Mouse (Mus musculus) kidney, postnatal 0 days (tissue): ENCODE measurements around the gene Cds1. TPM values are rescaled to one million over a fixed set of nuclear protein-coding genes. Genes with fewer than 3 reads are reported as not detected.
A peak's percentile ranks its signal among the peaks of the same experiment; 100 is the strongest.

ENCODE experiments used
- ATAC-seq: fragments of 200-750 bp; cut with Nextera tagmentation; replicated peaks from 2 replicates; pipeline ENCODE4 v1.8.0; 2017; ENCODE audit warnings: low read depth, moderate number of reproducible peaks, moderate TSS enrichment, moderate library complexity; ENCODE audit not compliant: low FRiP score
- DNase-seq: peaks from one replicate; pipeline ENCODE4 v3.0.0-alpha.2; 2016; ENCODE audit warnings: low spot score
- H3K27ac ChIP-seq: fragments of 300-500 bp; sonication (generic); 2 replicates; pipeline ENCODE4 v1.5.1; 2014; ENCODE audit warnings: mild to moderate bottlenecking
- H3K27me3 ChIP-seq: fragments of 300-500 bp; sonication (generic); 2 replicates; pipeline ENCODE4 v1.6.1; 2014; ENCODE audit warnings: low read length, mixed read lengths; ENCODE audit not compliant: insufficient read depth
- H3K36me3 ChIP-seq: fragments of 300-500 bp; sonication (generic); 2 replicates; pipeline ENCODE4 v1.6.1; 2014; ENCODE audit warnings: low read length, mixed read lengths; ENCODE audit not compliant: insufficient read depth
- H3K4me1 ChIP-seq: fragments of 300-500 bp; sonication (generic); replicated peaks from 2 replicates; pipeline ENCODE4 v1.6.1; 2014; ENCODE audit warnings: antibody characterized with exemption, low read length, mixed read lengths; ENCODE audit not compliant: insufficient read depth
- H3K4me2 ChIP-seq: fragments of 300-500 bp; sonication (generic); 2 replicates; pipeline ENCODE4 v1.6.1; 2014; ENCODE audit warnings: mild to moderate bottlenecking, low read length, moderate library complexity, mixed read lengths
- H3K4me3 ChIP-seq: fragments of 300-500 bp; sonication (generic); replicated peaks from 2 replicates; pipeline ENCODE4 v1.5.1; 2014; ENCODE audit warnings: low read depth, low read length
- H3K9ac ChIP-seq: fragments of 300-500 bp; sonication (generic); 2 replicates; pipeline ENCODE4 v1.6.1; 2014; ENCODE audit warnings: low read depth, low read length
- H3K9me3 ChIP-seq: fragments of 300-500 bp; sonication (generic); replicated peaks from 2 replicates; pipeline ENCODE4 v1.6.1; 2016; ENCODE audit warnings: low read length, inconsistent platforms, mixed read lengths
- CTCF ChIP-seq: IDR thresholded peaks from 2 replicates; pipeline ENCODE4 v1.5.1; 2016; ENCODE audit warnings: antibody characterized with exemption, low read depth, mild to moderate bottlenecking, moderate library complexity
- WGBS: fragments of 180-500 bp; shearing (Covaris S2); extraction: QIAGEN DNeasy Blood & Tissue Kit; methylation state at CpG from one replicate; pipeline ENCODE4 v1.1.7; 2014; 5-methylcytosine and 5-hydroxymethylcytosine counted together
- polyA plus RNA-seq: library from polyadenylated mRNA; unstranded; fragments of >200 nt; fragmentation: Nextera tagmentation; extraction: Ambion mirVana; gene quantifications from 2 replicates; pipeline ENCODE4 v1.2.1, GENCODE M21; 2015

Cds1 gene
- polyA plus RNA-seq, 1 experiment from 2014 or later: 25.7 TPM

- Histone ChIP-seq H3K27me3 (no peaks in the 10 kb centered on the region), H3K27ac (peak overlapping the region; percentile 83), H3K4me2 (no peak overlapping the region), H3K4me1 (peaks cover 16% of the 10 kb centered on the region; the same call in 1 of the 2 replicates), H3K9ac (no peak overlapping the region), H3K9me3 (no peaks in the 10 kb centered on the region), H3K4me3 (no peak overlapping the region), H3K36me3 (no peaks in the 10 kb centered on the region)
- DNase-seq (peak; percentile 18), ATAC-seq (peak; percentile 47)
- 53% methylated on average over 17 of the region's 17 CpGs for whole genome bisulfite sequencing
- TF ChIP-seq CTCF: no peak
Observed at GRCm38 (mm10) chr5:101821491-101822310, 56.8 kb downstream of the Cds1 start.

GRCm38 (mm10) chr5:101822311-101822670, 57.4 kb downstream of the Cds1 start:
- Histone ChIP-seq H3K9ac (no peak overlapping the region), H3K9me3 (no peaks in the 10 kb centered on the region), H3K27me3 (no peaks in the 10 kb centered on the region), H3K36me3 (no peaks in the 10 kb centered on the region), H3K4me2 (no peak overlapping the region), H3K4me1 (peaks cover 13% of the 10 kb centered on the region; the same call in 1 of the 2 replicates), H3K4me3 (no peak overlapping the region), H3K27ac (peak overlapping the region; percentile 83)
- ATAC-seq (no peak), DNase-seq (no peak)
- TF ChIP-seq CTCF: no peak
- WGBS: 47% methylated on average over 6 of the region's 6 CpGs

- DNase-seq: no peak
- 46% methylated on average over 13 of the region's 13 CpGs for WGBS
- Histone ChIP-seq H3K4me3 (no peak overlapping the region), H3K27me3 (no peaks in the 10 kb centered on the region), H3K9ac (no peak overlapping the region), H3K4me2 (no peak overlapping the region), H3K27ac (no peak overlapping the region), H3K9me3 (no peaks in the 10 kb centered on the region), H3K4me1 (peaks cover 7% of the 10 kb centered on the region; the same call in 1 of the 2 replicates), H3K36me3 (no peaks in the 10 kb centered on the region)
- no peak for TF ChIP-seq CTCF
- ATAC-seq: no peak
Observed at GRCm38 (mm10) chr5:101825111-101825911, 60.4 kb downstream of the Cds1 start.

- H3K9me3 ChIP-seq: no peaks in the 10 kb centered on the region
- no peaks in the 10 kb centered on the region for H3K36me3 ChIP-seq
- no peaks in the 10 kb centered on the region for H3K27me3 ChIP-seq
- H3K4me1 ChIP-seq: peaks cover 7% of the 10 kb centered on the region; the same call in 1 of the 2 replicates
- DNase-seq (peak; percentile 65), ATAC-seq (peak; percentile 57)
- TF ChIP-seq CTCF: no peak
- 8% methylated on average over 15 of the region's 15 CpGs for WGBS
- no peak overlapping the region for H3K4me3 ChIP-seq
- peak overlapping the region; percentile 33 for H3K4me2 ChIP-seq
- H3K9ac ChIP-seq: no peak overlapping the region
- H3K27ac ChIP-seq: no peak overlapping the region
Observed at GRCm38 (mm10) chr5:101826531-101826970, 61.6 kb downstream of the Cds1 start.

GRCm38 (mm10) chr5:101827477-101827876, 62.5 kb downstream of the Cds1 start:
- Histone ChIP-seq H3K9me3 (no peaks in the 10 kb centered on the region), H3K36me3 (no peaks in the 10 kb centered on the region), H3K27ac (no peak overlapping the region), H3K4me2 (no peak overlapping the region), H3K27me3 (no peaks in the 10 kb centered on the region), H3K4me1 (peaks cover under 1% of the 10 kb centered on the region; the same call in 1 of the 2 replicates), H3K9ac (no peak overlapping the region), H3K4me3 (no peak overlapping the region)
- 36% methylated on average over 12 of the region's 12 CpGs for WGBS
- no peak for DNase-seq
- no peak for TF ChIP-seq CTCF
- ATAC-seq: no peak

- Histone ChIP-seq H3K27ac (no peak overlapping the region), H3K27me3 (no peaks in the 10 kb centered on the region), H3K4me1 (no peaks in the 10 kb centered on the region; the same call in 1 of the 2 replicates), H3K9ac (no peak overlapping the region), H3K36me3 (peaks cover 5% of the 10 kb centered on the region; the same call in 1 of the 2 replicates), H3K4me3 (no peak overlapping the region), H3K4me2 (no peak overlapping the region), H3K9me3 (no peaks in the 10 kb centered on the region)
- TF ChIP-seq CTCF: no peak
- no peak for ATAC-seq
- 89% methylated on average over 3 of the region's 3 CpGs for WGBS
- DNase-seq: no peak
Observed at GRCm38 (mm10) chr5:101828932-101829331, 64.0 kb downstream of the Cds1 start.
